Mouse (Mus musculus) G1E (cell line): ENCODE data around the gene Clrn3.

Experiments
- CTCF ChIP-seq: IDR thresholded peaks from 2 replicates; pipeline ENCODE4 v1.5.1; 2012; ENCODE audit warnings: low read depth, low read length, inconsistent platforms, mixed read lengths
- POLR2AphosphoS5 ChIP-seq: IDR thresholded peaks from 2 replicates; pipeline ENCODE4 v1.6.1; 2012; ENCODE audit warnings: low read depth, low read length, inconsistent platforms; ENCODE audit not compliant: insufficient replicate concordance
- TAL1 ChIP-seq: conservative IDR thresholded peaks from 2 replicates; pipeline ENCODE4 v1.6.1; 2012; ENCODE audit warnings: low read depth, low read length, inconsistent platforms, mixed read lengths

DNA sequence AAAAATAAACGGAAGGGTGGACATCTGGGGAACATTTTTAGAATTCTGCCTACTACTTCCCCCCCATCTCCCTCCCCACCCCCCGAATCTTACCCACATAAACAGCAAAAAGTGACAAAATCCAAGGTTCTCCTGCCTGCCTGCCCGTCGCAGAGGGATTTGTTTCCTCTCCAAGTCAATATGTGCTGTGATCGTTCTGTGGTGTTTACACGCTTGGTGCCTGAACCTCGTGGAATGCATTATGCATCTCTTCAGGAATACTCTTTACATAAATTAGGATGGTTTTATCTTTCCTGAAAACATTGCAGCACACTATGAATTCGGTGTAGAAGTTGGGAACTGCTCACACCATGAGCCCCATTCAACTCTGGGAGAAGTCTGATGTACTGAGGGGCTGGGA lies 35.6 kb upstream of the Clrn3 start:
- TF ChIP-seq CTCF (no peak), TAL1 (no peak), POLR2AphosphoS5 (no peak)
